ENCODE assay signal across 12 mouse cellular contexts in the genomic region with DNA sequence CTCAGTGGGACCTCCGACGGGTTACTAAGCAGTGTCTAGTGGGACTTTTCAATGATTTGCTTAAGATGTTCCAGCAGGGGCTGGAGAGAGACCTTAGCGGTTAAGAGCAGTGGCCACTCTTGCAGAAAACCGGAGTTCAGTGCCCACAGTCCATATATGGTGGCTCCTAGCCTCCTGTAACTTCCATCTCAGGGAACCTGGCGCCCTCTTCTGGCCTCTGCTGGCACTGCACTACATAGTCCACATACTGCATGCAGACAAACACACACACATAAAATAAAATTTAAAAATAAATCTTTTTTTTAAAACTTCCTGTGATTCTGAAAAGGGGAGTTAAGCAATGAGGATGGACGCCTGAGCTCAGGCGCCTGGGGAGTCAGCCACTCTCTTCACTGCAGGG. TPM values are rescaled to one million over a fixed set of nuclear protein-coding genes. Genes with fewer than 3 reads are reported as not detected.
DNase-seq lines count a peak whose midpoint lies in the region; ATAC-seq and TF ChIP-seq lines count a peak whose summit lies in the region.
"Had no signal": no experiment of that assay in that cellular context is flagged by ENCODE, and none has a peak within 500 bp of the region (broad histone marks: within the 10 kb centered on the region; RNA-seq: fewer than 3 reads in every experiment).

No protein-coding gene starts in this region.

- no peak overlapping the region for H3K9ac ChIP-seq in forebrain, embryonic 14.5 days (ENCODE audit: low read length)
- no peak overlapping the region for H3K9ac ChIP-seq in lung, postnatal 0 days (replicated peaks; ENCODE audit: low read depth)
- H3K9ac ChIP-seq in embryonic facial prominence, embryonic 11.5 days (replicated peaks; ENCODE audit: low read length) = no peak overlapping the region
- no peak overlapping the region for H3K9ac ChIP-seq in hindbrain, embryonic 13.5 days
- H3K9ac ChIP-seq: heart, embryonic 13.5 days; midbrain, embryonic 12.5 days had no signal

- H3K4me2 ChIP-seq in forebrain, embryonic 14.5 days (ENCODE audit: low read length) = no peak overlapping the region
- H3K4me2 ChIP-seq in lung, postnatal 0 days (replicated peaks; ENCODE audit: low read depth, low read length) = no peak overlapping the region
- no peak overlapping the region for H3K4me2 ChIP-seq in embryonic facial prominence, embryonic 11.5 days (ENCODE audit: low read depth, low read length)
- H3K4me2 ChIP-seq in hindbrain, embryonic 13.5 days = no peak overlapping the region
- H3K4me2 ChIP-seq: heart, embryonic 13.5 days; midbrain, embryonic 12.5 days had no signal

- peak; percentile 24 for TF ChIP-seq CTCF in lung, postnatal 0 days (IDR thresholded peaks at IDR 0.05)

- H3K27ac ChIP-seq in forebrain, embryonic 10.5 days = no peak overlapping the region
- no peak overlapping the region for H3K27ac ChIP-seq in forebrain, embryonic 14.5 days (ENCODE audit: low read depth, low read length)
- H3K27ac ChIP-seq in lung, postnatal 0 days (ENCODE audit: low read length) = no peak overlapping the region
- H3K27ac ChIP-seq in embryonic facial prominence, embryonic 11.5 days (replicated peaks; ENCODE audit: low read depth, low read length) = no peak overlapping the region
- H3K27ac ChIP-seq in hindbrain, embryonic 13.5 days = no peak overlapping the region
- H3K27ac ChIP-seq: heart, embryonic 13.5 days; midbrain, embryonic 12.5 days had no signal

- WGBS in forebrain, embryonic 10.5 days = 77% methylated on average over 7 of the region's 7 CpGs
- 70% methylated on average over 7 of the region's 7 CpGs for WGBS in forebrain, embryonic 14.5 days
- WGBS in lung, postnatal 0 days = 70% methylated on average over 7 of the region's 7 CpGs
- WGBS in embryonic facial prominence, embryonic 11.5 days = 75% methylated on average over 7 of the region's 7 CpGs
- WGBS in hindbrain, embryonic 13.5 days = 79% methylated on average over 7 of the region's 7 CpGs

- TF ChIP-seq EP300 in lung, postnatal 0 days (IDR thresholded peaks at IDR 0.05) = no peak

- no peaks in the 10 kb centered on the region for H3K27me3 ChIP-seq in forebrain, embryonic 10.5 days (ENCODE audit: poor library complexity, severe bottlenecking)
- no peaks in the 10 kb centered on the region for H3K27me3 ChIP-seq in forebrain, embryonic 14.5 days (replicated peaks; ENCODE audit: control insufficient read depth, insufficient read depth, low read length)
- H3K27me3 ChIP-seq in lung, postnatal 0 days (replicated peaks; ENCODE audit: insufficient read depth, low read length) = no peaks in the 10 kb centered on the region
- H3K27me3 ChIP-seq in embryonic facial prominence, embryonic 11.5 days (ENCODE audit: control insufficient read depth, insufficient read depth, low read length) = no peaks in the 10 kb centered on the region
- H3K27me3 ChIP-seq in hindbrain, embryonic 13.5 days = no peaks in the 10 kb centered on the region
- H3K27me3 ChIP-seq: midbrain, embryonic 12.5 days had no signal

- no peaks in the 10 kb centered on the region for H3K36me3 ChIP-seq in forebrain, embryonic 10.5 days (replicated peaks)
- no peaks in the 10 kb centered on the region for H3K36me3 ChIP-seq in forebrain, embryonic 14.5 days (ENCODE audit: control insufficient read depth, insufficient read depth, low read length)
- H3K36me3 ChIP-seq in lung, postnatal 0 days (ENCODE audit: insufficient read depth, low read length) = no peaks in the 10 kb centered on the region
- no peaks in the 10 kb centered on the region for H3K36me3 ChIP-seq in embryonic facial prominence, embryonic 11.5 days (replicated peaks; ENCODE audit: control insufficient read depth, insufficient read depth, low read depth, low read length)
- H3K36me3 ChIP-seq in hindbrain, embryonic 13.5 days = no peaks in the 10 kb centered on the region
- H3K36me3 ChIP-seq: heart, embryonic 13.5 days; midbrain, embryonic 12.5 days had no signal

- H3K9me3 ChIP-seq in forebrain, embryonic 10.5 days = peaks cover 5% of the 10 kb centered on the region; the same call in 1 of the 2 replicates
- H3K9me3 ChIP-seq in forebrain, embryonic 14.5 days (replicated peaks; ENCODE audit: control insufficient read depth, low read length) = no peaks in the 10 kb centered on the region
- no peaks in the 10 kb centered on the region for H3K9me3 ChIP-seq in lung, postnatal 0 days (ENCODE audit: low read length)
- H3K9me3 ChIP-seq in embryonic facial prominence, embryonic 11.5 days (replicated peaks; ENCODE audit: control insufficient read depth, low read length) = no peaks in the 10 kb centered on the region
- no peaks in the 10 kb centered on the region for H3K9me3 ChIP-seq in hindbrain, embryonic 13.5 days
- H3K9me3 ChIP-seq: heart, embryonic 13.5 days; midbrain, embryonic 12.5 days had no signal

- DNase-seq in forebrain, embryonic 10.5 days (ENCODE audit: extremely low spot score, low spot score) = peak; percentile 16
- DNase-seq in forebrain, embryonic 14.5 days (ENCODE audit: low spot score) = no peak
- no peak for DNase-seq in lung, postnatal 0 days (ENCODE audit: low spot score)
- no peak for DNase-seq in lung, postnatal 14 days
- DNase-seq in embryonic facial prominence, embryonic 11.5 days (ENCODE audit: low spot score) = peak; percentile 13
- peak; percentile 46 for DNase-seq in thymus, postnatal 14 days
- DNase-seq in ovary, postnatal 36 days (ENCODE audit: low spot score) = no peak
- DNase-seq: layer of hippocampus, postnatal 36 days had no signal

- H3K4me1 ChIP-seq in forebrain, embryonic 10.5 days = no peaks in the 10 kb centered on the region
- H3K4me1 ChIP-seq in forebrain, embryonic 14.5 days (ENCODE audit: control insufficient read depth, insufficient read depth, low read length) = no peaks in the 10 kb centered on the region
- H3K4me1 ChIP-seq in lung, postnatal 0 days (ENCODE audit: insufficient read depth, low read depth, low read length) = no peaks in the 10 kb centered on the region
- H3K4me1 ChIP-seq in embryonic facial prominence, embryonic 11.5 days (ENCODE audit: control insufficient read depth, insufficient read depth, low read length) = no peaks in the 10 kb centered on the region
- no peaks in the 10 kb centered on the region for H3K4me1 ChIP-seq in hindbrain, embryonic 13.5 days (replicated peaks)
- H3K4me1 ChIP-seq: heart, embryonic 13.5 days; midbrain, embryonic 12.5 days had no signal

- no peak for ATAC-seq in forebrain, embryonic 14.5 days
- ATAC-seq in lung, postnatal 0 days = no peak
- no peak for ATAC-seq in embryonic facial prominence, embryonic 11.5 days (replicated peaks; ENCODE audit: insufficient number of reproducible peaks, low FRiP score, low TSS enrichment, low read depth)
- ATAC-seq in hindbrain, embryonic 13.5 days (ENCODE audit: low FRiP score) = no peak

- H3K4me3 ChIP-seq in forebrain, embryonic 10.5 days = no peak overlapping the region
- H3K4me3 ChIP-seq in forebrain, embryonic 14.5 days (ENCODE audit: low read depth, low read length) = no peak overlapping the region
- H3K4me3 ChIP-seq in lung, postnatal 0 days (ENCODE audit: low read depth, low read length) = no peak overlapping the region
- no peak overlapping the region for H3K4me3 ChIP-seq in embryonic facial prominence, embryonic 11.5 days (ENCODE audit: low read depth, low read length)
- H3K4me3 ChIP-seq in hindbrain, embryonic 13.5 days = no peak overlapping the region
- H3K4me3 ChIP-seq: heart, embryonic 13.5 days; midbrain, embryonic 12.5 days had no signal

RNA-seq across cellular contexts. Expression of a gene that starts 6.3 kb away (rescaled TPM):
- not detected in 2 replicates for polyA plus RNA-seq in forebrain, embryonic 10.5 days (2016; fragmentation: Nextera tagmentation; extraction: Ambion mirVana)
- polyA plus RNA-seq in forebrain, embryonic 14.5 days (2014; fragmentation: Nextera tagmentation; extraction: Ambion mirVana) = not detected in 2 replicates
- not detected in 2 replicates for polyA plus RNA-seq in lung, postnatal 0 days (2015; fragmentation: Nextera tagmentation; extraction: Ambion mirVana)
- polyA plus RNA-seq in embryonic facial prominence, embryonic 11.5 days (2014; fragmentation: Nextera tagmentation; extraction: Ambion mirVana) = not detected in 2 replicates
- not detected in 2 replicates for polyA plus RNA-seq in hindbrain, embryonic 13.5 days (2015; fragmentation: Nextera tagmentation; extraction: Ambion mirVana)
- polyA plus RNA-seq: embryonic facial prominence, embryonic 14.5 days; heart, embryonic 13.5 days; midbrain, embryonic 12.5 days had no signal

RNA-seq across cellular contexts. Expression of a gene that starts 15.4 kb away (rescaled TPM):
- 1.3 and 1.6 TPM in 2 replicates for polyA plus RNA-seq in forebrain, embryonic 10.5 days (2016; fragmentation: Nextera tagmentation; extraction: Ambion mirVana)
- polyA plus RNA-seq in forebrain, embryonic 14.5 days (2014; fragmentation: Nextera tagmentation; extraction: Ambion mirVana) = 3.7 and 4.2 TPM in 2 replicates
- polyA plus RNA-seq in lung, postnatal 0 days (2015; fragmentation: Nextera tagmentation; extraction: Ambion mirVana) = 0.24 and 0.74 TPM in 2 replicates
- polyA plus RNA-seq in embryonic facial prominence, embryonic 11.5 days (2014; fragmentation: Nextera tagmentation; extraction: Ambion mirVana) = 0.39 and 0.72 TPM in 2 replicates
- 3.6 and 4.1 TPM in 2 replicates for polyA plus RNA-seq in hindbrain, embryonic 13.5 days (2015; fragmentation: Nextera tagmentation; extraction: Ambion mirVana)

RNA-seq across cellular contexts. Expression of a gene that starts 28.6 kb away (rescaled TPM):
- not detected in 2 replicates for polyA plus RNA-seq in forebrain, embryonic 10.5 days (2016; fragmentation: Nextera tagmentation; extraction: Ambion mirVana)
- polyA plus RNA-seq in forebrain, embryonic 14.5 days (2014; fragmentation: Nextera tagmentation; extraction: Ambion mirVana) = not detected in 2 replicates
- polyA plus RNA-seq in lung, postnatal 0 days (2015; fragmentation: Nextera tagmentation; extraction: Ambion mirVana) = 0.07 TPM in 1 of 2 replicates, not detected in the other
- 0.08 TPM in 1 of 2 replicates, not detected in the other for polyA plus RNA-seq in embryonic facial prominence, embryonic 11.5 days (2014; fragmentation: Nextera tagmentation; extraction: Ambion mirVana)
- polyA plus RNA-seq in hindbrain, embryonic 13.5 days (2015; fragmentation: Nextera tagmentation; extraction: Ambion mirVana) = not detected in 2 replicates
- polyA plus RNA-seq: embryonic facial prominence, embryonic 14.5 days; heart, embryonic 13.5 days had no signal

RNA-seq across cellular contexts. Expression of a gene that starts 57.7 kb away (rescaled TPM):
- polyA plus RNA-seq in forebrain, embryonic 10.5 days (2016; fragmentation: Nextera tagmentation; extraction: Ambion mirVana) = not detected in 2 replicates
- polyA plus RNA-seq in forebrain, embryonic 14.5 days (2014; fragmentation: Nextera tagmentation; extraction: Ambion mirVana) = not detected in 2 replicates
- not detected in 2 replicates for polyA plus RNA-seq in lung, postnatal 0 days (2015; fragmentation: Nextera tagmentation; extraction: Ambion mirVana)
- polyA plus RNA-seq in embryonic facial prominence, embryonic 11.5 days (2014; fragmentation: Nextera tagmentation; extraction: Ambion mirVana) = not detected in 2 replicates
- polyA plus RNA-seq in hindbrain, embryonic 13.5 days (2015; fragmentation: Nextera tagmentation; extraction: Ambion mirVana) = 0.08 and 0.13 TPM in 2 replicates
- polyA plus RNA-seq: embryonic facial prominence, embryonic 14.5 days; heart, embryonic 13.5 days; midbrain, embryonic 12.5 days had no signal

Comparison
In these comparisons a context has a peak if more than half of its experiments do, and no peak if none do; other contexts are left out.
1. DNase-seq: peak in forebrain, embryonic 10.5 days (single experiment), embryonic facial prominence, embryonic 11.5 days (single experiment) and thymus, postnatal 14 days (single experiment); none in forebrain, embryonic 14.5 days (single experiment), lung, postnatal 0 days (single experiment), lung, postnatal 14 days (single experiment) and ovary, postnatal 36 days (single experiment).